Mouse (Mus musculus): Measurements from ENCODE around the gene T2. TPM values are rescaled to one million over a fixed set of nuclear protein-coding genes. Genes with fewer than 3 reads are reported as not detected.

T2 gene
- polyA plus RNA-seq, 1 experiment from 2014 or later, result 0.39 TPM

DNA sequence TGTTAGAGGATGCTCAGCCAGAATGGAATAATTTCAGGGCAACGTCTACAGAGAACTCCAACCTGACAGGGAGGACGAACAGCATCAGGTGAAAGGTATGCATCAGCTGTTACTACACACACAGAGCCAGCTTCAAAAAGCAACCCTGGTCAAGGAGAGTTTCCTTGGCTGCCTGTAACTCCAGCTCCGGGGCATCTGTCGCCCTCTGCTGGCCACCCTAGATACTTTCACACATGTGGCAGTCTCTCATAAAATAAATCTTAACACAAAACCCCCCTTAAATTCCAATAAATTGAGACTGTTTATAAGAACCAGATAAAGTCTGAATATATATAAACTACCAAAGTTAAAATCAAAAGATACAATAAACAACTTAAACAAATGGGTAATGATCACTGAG is 105.8 kb downstream of the T2 start:
- Histone ChIP-seq H3K4me1 (ENCODE audit: control insufficient read depth, insufficient read depth, low read length) (peaks cover 3% of the 10 kb centered on the region; the same call in 1 of the 2 replicates), H3K9ac (replicated peaks; ENCODE audit: low read length) (no peak overlapping the region), H3K4me3 (replicated peaks; ENCODE audit: low read depth, low read length) (no peak overlapping the region), H3K4me2 (ENCODE audit: low read length) (no peak overlapping the region), H3K9me3 (ENCODE audit: control insufficient read depth, low read length) (no peaks in the 10 kb centered on the region), H3K36me3 (ENCODE audit: control insufficient read depth, insufficient read depth, low read length) (no peaks in the 10 kb centered on the region), H3K27ac (replicated peaks; ENCODE audit: low read depth, low read length) (no peak overlapping the region), H3K27me3 (ENCODE audit: control insufficient read depth, insufficient read depth, low read length) (no peaks in the 10 kb centered on the region)
- DNase-seq (peak; percentile 77), ATAC-seq (ENCODE audit: low FRiP score, low TSS enrichment) (no peak)
- WGBS, result 7% methylated on average over 4 of the region's 4 CpGs

DNA sequence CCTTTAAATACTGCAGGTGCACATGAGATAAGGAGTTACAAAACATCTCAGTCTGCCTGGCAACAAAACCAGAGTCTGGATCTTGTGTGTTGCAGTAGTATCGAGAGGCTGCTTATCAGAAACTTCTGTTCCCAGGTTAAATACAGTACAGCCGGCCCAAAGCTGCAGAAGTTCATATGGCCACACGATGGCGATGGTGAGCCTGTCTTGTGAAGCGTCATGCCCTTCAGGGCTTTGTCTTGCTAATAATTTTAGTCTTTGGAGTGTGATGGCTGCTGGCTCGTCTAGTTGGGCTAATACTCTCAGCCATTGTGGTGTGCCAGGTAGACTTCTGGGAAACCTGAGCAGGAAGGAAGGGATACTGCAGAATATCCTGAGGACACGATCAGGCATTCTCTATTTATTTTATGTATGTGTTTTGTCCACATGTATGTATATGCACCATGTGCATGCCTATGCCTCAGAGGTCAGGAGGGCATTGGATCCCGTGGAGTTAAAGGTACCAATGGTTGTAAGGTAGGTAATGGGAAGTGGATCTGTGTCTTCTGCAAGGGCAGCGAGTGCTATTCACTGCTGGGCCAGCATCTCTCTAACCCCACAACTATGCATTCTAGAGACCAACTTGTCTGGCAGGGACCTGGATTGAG is 107.8 kb downstream of the T2 start:
- no peak overlapping the region for H3K4me2 ChIP-seq (ENCODE audit: low read length)
- WGBS, result 28% methylated on average over 9 of the region's 9 CpGs
- H3K9ac ChIP-seq (replicated peaks; ENCODE audit: low read length), result no peak overlapping the region
- peaks cover 3% of the 10 kb centered on the region; the same call in 1 of the 2 replicates for H3K27me3 ChIP-seq (ENCODE audit: control insufficient read depth, insufficient read depth, low read length)
- peak; percentile 94 for DNase-seq
- no peak overlapping the region for H3K27ac ChIP-seq (replicated peaks; ENCODE audit: low read depth, low read length)
- H3K4me3 ChIP-seq (replicated peaks; ENCODE audit: low read depth, low read length), result no peak overlapping the region
- H3K36me3 ChIP-seq (ENCODE audit: control insufficient read depth, insufficient read depth, low read length), result no peaks in the 10 kb centered on the region
- no peaks in the 10 kb centered on the region for H3K4me1 ChIP-seq (ENCODE audit: control insufficient read depth, insufficient read depth, low read length)
- no peaks in the 10 kb centered on the region for H3K9me3 ChIP-seq (ENCODE audit: control insufficient read depth, low read length)
- ATAC-seq (ENCODE audit: low FRiP score, low TSS enrichment), result peak; percentile 63

DNA sequence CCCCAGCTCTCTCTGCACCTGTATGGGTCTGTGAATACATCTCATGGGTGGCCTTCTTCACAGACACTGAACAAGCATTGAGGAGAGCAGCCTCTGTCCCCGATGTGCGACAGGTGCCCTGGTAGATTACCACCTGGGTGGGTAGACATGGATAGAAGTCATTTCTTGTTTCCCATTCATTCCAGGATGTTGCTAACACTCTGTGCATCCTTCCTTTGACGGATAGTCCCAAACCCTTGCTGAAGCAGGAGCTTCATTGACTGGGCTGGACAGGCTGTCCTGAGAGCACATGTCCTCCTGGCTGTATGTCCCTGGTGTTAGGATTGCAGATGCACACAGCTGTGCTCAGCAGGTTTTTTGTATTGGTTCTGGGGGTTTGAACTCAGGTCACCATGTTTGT is 112.0 kb downstream of the T2 start:
- DNase-seq (no peak), ATAC-seq (ENCODE audit: low FRiP score, low TSS enrichment) (no peak)
- Histone ChIP-seq H3K27ac (replicated peaks; ENCODE audit: low read depth, low read length) (no peak overlapping the region), H3K4me3 (replicated peaks; ENCODE audit: low read depth, low read length) (no peak overlapping the region), H3K4me1 (ENCODE audit: control insufficient read depth, insufficient read depth, low read length) (no peaks in the 10 kb centered on the region), H3K27me3 (ENCODE audit: control insufficient read depth, insufficient read depth, low read length) (peaks cover 3% of the 10 kb centered on the region; the same call in 1 of the 2 replicates), H3K36me3 (ENCODE audit: control insufficient read depth, insufficient read depth, low read length) (no peaks in the 10 kb centered on the region), H3K4me2 (ENCODE audit: low read length) (no peak overlapping the region), H3K9me3 (ENCODE audit: control insufficient read depth, low read length) (no peaks in the 10 kb centered on the region), H3K9ac (replicated peaks; ENCODE audit: low read length) (no peak overlapping the region)
- 84% methylated on average over 3 of the region's 3 CpGs for WGBS

DNA sequence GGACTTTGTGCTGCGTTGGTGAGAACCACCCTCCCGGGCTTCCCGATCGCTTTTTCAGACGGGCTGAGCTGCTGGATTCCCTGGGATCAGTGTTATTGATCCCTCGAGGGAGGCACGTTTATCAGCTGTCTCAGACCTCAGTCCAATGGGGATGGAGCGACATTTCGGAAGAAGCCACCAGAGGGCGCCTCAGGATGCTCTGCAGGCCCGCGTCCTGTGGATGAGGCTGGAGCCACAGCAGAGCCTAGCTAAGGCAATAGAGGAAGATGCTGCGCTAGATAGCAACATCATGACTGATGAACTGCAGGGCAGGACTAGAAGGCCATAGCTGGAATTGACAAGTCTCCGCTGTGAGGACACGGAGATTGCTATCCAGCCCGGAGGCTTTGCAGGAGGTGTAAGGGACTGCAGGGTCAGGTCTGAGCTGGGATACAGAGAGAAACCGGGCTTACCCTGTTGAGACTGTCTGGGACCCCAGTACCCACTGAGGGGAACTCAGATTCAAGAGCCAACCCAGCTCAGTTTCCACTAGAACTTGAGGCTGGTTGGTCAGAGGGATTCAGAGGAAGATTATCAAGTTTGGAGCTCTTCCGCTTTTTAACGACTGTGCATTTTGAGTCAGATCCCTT is 113.0 kb downstream of the T2 start:
- 15% methylated on average over 19 of the region's 19 CpGs for WGBS
- ATAC-seq (ENCODE audit: low FRiP score, low TSS enrichment), result no peak; the same call in 1 of the 2 replicates

More for the DNA sequence above, 113.0 kb downstream of the T2 start:
- peak; percentile 94 for DNase-seq
- Histone ChIP-seq H3K4me2 (ENCODE audit: low read length) (peak overlapping the region; percentile 26; the same call in 1 of the 2 replicates), H3K36me3 (ENCODE audit: control insufficient read depth, insufficient read depth, low read length) (no peaks in the 10 kb centered on the region), H3K27me3 (ENCODE audit: control insufficient read depth, insufficient read depth, low read length) (peaks cover 3% of the 10 kb centered on the region; the same call in 1 of the 2 replicates), H3K4me1 (ENCODE audit: control insufficient read depth, insufficient read depth, low read length) (no peaks in the 10 kb centered on the region), H3K4me3 (replicated peaks; ENCODE audit: low read depth, low read length) (no peak overlapping the region), H3K9ac (replicated peaks; ENCODE audit: low read length) (0 out of 2 replicates have a peak overlapping the region, but pooled peaks have one; percentile 2), H3K27ac (replicated peaks; ENCODE audit: low read depth, low read length) (no peak overlapping the region), H3K9me3 (ENCODE audit: control insufficient read depth, low read length) (no peaks in the 10 kb centered on the region)

Other genes with a start within 250 kb of the T2 start
- 0.15 TPM in 1 of 2 replicates, not detected in the other for gene Gm49673, start 208.2 kb upstream of the T2 start, polyA plus RNA-seq (2014; fragmentation: Nextera tagmentation; extraction: Ambion mirVana)
- gene Rnaset2a, start 207.9 kb upstream of the T2 start, polyA plus RNA-seq (2014; fragmentation: Nextera tagmentation; extraction: Ambion mirVana), result 10.8 and 11.8 TPM in 2 replicates
- 26.2 and 31.7 TPM in 2 replicates for gene Fgfr1op, start 190.5 kb upstream of the T2 start, polyA plus RNA-seq (2014; fragmentation: Nextera tagmentation; extraction: Ambion mirVana)
- not detected in 2 replicates for gene Ccr6, start 119.9 kb upstream of the T2 start, polyA plus RNA-seq (2014; fragmentation: Nextera tagmentation; extraction: Ambion mirVana)
- gene Mpc1, start 73.1 kb upstream of the T2 start, polyA plus RNA-seq (2014; fragmentation: Nextera tagmentation; extraction: Ambion mirVana), result 282 and 326 TPM in 2 replicates
- gene Sft2d1, start 44.9 kb upstream of the T2 start, polyA plus RNA-seq (2014; fragmentation: Nextera tagmentation; extraction: Ambion mirVana), result 177 and 204 TPM in 2 replicates
- gene Prr18, start 18.5 kb upstream of the T2 start, polyA plus RNA-seq (2014; fragmentation: Nextera tagmentation; extraction: Ambion mirVana), result 18.3 and 20.6 TPM in 2 replicates
- 0.39 and 0.43 TPM in 2 replicates for gene T, start 78.4 kb downstream of the T2 start, polyA plus RNA-seq (2014; fragmentation: Nextera tagmentation; extraction: Ambion mirVana)
- gene Pde10a, start 169.4 kb downstream of the T2 start, polyA plus RNA-seq (2014; fragmentation: Nextera tagmentation; extraction: Ambion mirVana), result 14.1 and 15.2 TPM in 2 replicates
- not detected in 2 replicates for gene Gm17087, start 211.0 kb downstream of the T2 start, polyA plus RNA-seq (2014; fragmentation: Nextera tagmentation; extraction: Ambion mirVana)